Mouse (Mus musculus) hindbrain, embryonic 14.5 days (tissue): Measurements from ENCODE around the gene Bmp3. TPM values are rescaled to one million over a fixed set of nuclear protein-coding genes. Genes with fewer than 3 reads are reported as not detected.

Experiments
- polyA plus RNA-seq: library from polyadenylated mRNA; unstranded; fragments of >200 nt; fragmentation: Nextera tagmentation; extraction: Ambion mirVana; gene quantifications from 2 replicates; pipeline ENCODE4 v1.2.1, GENCODE M21; 2014

The Bmp3 gene
- polyA plus RNA-seq, 1 experiment from 2014 or later: 2.2 TPM

Other genes starting within 250 kb of the Bmp3 start
- gene Prkg2, start 182.9 kb downstream of the Bmp3 start, polyA plus RNA-seq: 1.4 and 1.5 TPM in 2 replicates